Mouse (Mus musculus) cortical plate, adult 2 months (tissue): ENCODE measurements at regions not wholly inside any gene's neighbourhood (a gene's known extent, or its start where the extent isn't known, plus 50 kb on each side); places are given as distances from the start of the nearest gene placed in this dataset.
A peak's percentile ranks its signal among the peaks of the same experiment; 100 is the strongest.

Experiments
- H3K27ac ChIP-seq: fragments of 200-500 bp; 2 replicates; pipeline ENCODE4 v1.5.1; 2012; ENCODE audit warnings: low read length, control low read depth, inconsistent platforms; ENCODE audit not compliant: insufficient read depth
- H3K4me1 ChIP-seq: fragments of 200-500 bp; 2 replicates; pipeline ENCODE4 v1.6.1; 2011; ENCODE audit warnings: low read length; ENCODE audit not compliant: control insufficient read depth, insufficient read depth
- H3K4me3 ChIP-seq: fragments of 200-500 bp; 2 replicates; pipeline ENCODE4 v1.5.1; 2011; ENCODE audit warnings: mild to moderate bottlenecking, low read length, control low read depth; ENCODE audit not compliant: insufficient read depth
- CTCF ChIP-seq: fragments of 200-500 bp; IDR thresholded peaks from 2 replicates; pipeline ENCODE4 v1.5.1; 2011; ENCODE audit warnings: mild to moderate bottlenecking, control low read depth, low read length; ENCODE audit not compliant: insufficient read depth; ENCODE audit errors: extremely low read depth
- POLR2A ChIP-seq: fragments of 200-500 bp; IDR thresholded peaks from 2 replicates; pipeline ENCODE4 v1.6.1; 2011; ENCODE audit warnings: mild to moderate bottlenecking, low read length, control low read depth; ENCODE audit not compliant: insufficient read depth; ENCODE audit errors: extremely low read depth

DNA sequence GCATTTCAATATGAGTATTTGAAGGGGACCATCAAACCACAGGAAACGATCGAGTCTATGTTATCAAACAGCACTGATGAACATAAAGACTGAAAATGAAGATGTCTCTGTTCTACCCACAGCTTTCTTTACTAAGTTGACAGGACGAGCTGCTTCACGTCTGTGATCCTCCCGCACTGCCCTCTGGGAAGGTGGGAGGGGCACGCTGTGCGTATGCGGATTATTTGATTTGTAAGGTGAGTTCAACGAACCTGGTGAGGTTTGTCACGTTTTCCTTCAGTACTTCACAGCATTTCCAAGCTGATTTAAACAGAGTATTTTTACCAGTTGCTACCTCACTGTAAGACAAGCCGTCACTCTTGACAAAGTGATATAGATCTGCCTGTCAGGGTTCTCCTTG lies 75.9 kb upstream of the Dusp10 start:
- Histone ChIP-seq H3K27ac (no peak overlapping the region), H3K4me3 (no peak overlapping the region)
- TF ChIP-seq CTCF (no peak), POLR2A (no peak)

DNA sequence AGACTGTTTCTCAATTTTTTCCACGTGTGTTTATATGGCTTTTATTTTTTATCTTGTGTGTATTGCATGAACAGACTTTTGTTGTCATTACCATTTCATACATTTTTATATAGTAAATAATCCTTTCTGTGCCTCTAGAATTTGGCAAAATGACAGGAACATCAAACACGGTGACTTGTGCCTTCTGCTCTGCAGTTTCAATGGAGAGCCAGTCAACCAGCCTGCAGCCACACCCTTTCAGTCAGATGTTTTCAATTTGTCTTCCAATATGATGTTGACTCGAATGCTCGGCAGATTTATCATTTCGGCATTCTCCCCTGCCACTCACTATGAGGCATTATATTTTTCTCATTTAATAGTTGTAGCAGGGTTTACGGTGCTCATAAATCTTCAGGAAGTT lies 74.7 kb upstream of the Dusp10 start:
- H3K4me3 ChIP-seq: no peak overlapping the region
- H3K27ac ChIP-seq: no peak overlapping the region
- TF ChIP-seq POLR2A: no peak
- TF ChIP-seq CTCF: no peak
- H3K4me1 ChIP-seq: no peaks in the 10 kb centered on the region

More for the DNA sequence above, 75.9 kb upstream of the Dusp10 start:
- no peaks in the 10 kb centered on the region for H3K4me1 ChIP-seq

DNA sequence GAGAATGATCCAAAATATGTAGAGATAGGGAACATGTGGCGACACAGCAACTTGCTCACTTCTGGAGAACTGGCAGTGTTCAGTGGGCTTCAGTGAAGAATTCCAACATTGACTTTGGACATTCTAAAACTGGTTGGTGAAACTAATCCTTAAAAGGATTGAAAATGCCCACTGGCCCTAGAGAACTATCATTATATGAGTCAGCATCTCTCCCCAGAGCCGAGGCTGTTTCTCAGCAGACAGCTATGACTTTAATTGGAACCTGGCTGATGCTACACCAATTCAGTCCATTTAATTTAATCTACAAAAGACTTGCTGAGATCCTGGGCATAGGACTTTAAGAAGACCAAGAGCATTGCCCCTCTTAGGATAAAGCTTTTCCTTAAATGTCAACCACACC lies 72.4 kb upstream of the Dusp10 start:
- TF ChIP-seq CTCF (no peak), POLR2A (no peak)
- H3K4me3 ChIP-seq: no peak overlapping the region
- no peak overlapping the region for H3K27ac ChIP-seq

DNA sequence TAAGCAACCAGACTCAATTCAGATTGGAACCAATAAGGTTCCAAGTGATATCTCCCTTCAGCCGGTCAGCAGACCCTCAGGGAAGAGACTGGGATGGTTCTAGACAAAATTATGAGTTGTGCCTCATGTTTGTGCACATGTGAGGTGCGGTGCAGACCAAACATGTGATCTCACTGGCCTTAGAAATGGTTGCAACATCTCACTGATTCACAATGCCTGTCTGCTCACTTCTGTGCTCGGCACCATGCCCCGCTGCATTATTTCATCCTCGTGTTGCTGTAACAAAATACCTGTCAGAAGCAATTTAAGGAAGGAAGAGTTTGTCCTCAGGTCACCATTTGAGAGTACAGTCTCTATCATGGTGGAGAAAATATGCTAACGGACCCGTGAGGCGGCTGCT lies 66.9 kb upstream of the Dusp10 start:
- TF ChIP-seq POLR2A: no peak
- no peak for TF ChIP-seq CTCF
- Histone ChIP-seq H3K27ac (no peak overlapping the region), H3K4me3 (no peak overlapping the region), H3K4me1 (no peaks in the 10 kb centered on the region)

More for the DNA sequence above, 72.4 kb upstream of the Dusp10 start:
- no peaks in the 10 kb centered on the region for H3K4me1 ChIP-seq

DNA sequence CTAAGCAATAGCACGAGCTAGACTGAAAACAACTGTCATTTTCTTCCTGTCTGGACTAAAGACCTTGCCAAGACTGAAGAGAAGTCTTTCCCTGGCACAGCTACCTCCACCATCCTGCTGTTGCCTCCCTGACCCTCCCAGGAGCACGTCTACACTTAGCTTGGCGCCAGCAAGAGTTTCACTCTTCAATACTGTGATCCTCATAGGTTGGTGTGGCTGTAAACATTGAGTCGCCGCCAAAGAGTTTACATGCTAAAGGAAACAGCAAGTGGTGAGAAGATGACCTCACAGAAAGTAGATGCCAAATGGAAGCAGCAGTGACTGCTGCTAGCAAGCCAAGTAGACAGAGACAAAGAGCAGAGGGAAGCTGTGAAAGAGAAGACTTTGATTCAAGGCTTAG lies 66.0 kb upstream of the Dusp10 start:
- no peak overlapping the region for H3K27ac ChIP-seq
- H3K4me1 ChIP-seq: no peaks in the 10 kb centered on the region
- H3K4me3 ChIP-seq: no peak overlapping the region
- TF ChIP-seq POLR2A (no peak), CTCF (no peak)

DNA sequence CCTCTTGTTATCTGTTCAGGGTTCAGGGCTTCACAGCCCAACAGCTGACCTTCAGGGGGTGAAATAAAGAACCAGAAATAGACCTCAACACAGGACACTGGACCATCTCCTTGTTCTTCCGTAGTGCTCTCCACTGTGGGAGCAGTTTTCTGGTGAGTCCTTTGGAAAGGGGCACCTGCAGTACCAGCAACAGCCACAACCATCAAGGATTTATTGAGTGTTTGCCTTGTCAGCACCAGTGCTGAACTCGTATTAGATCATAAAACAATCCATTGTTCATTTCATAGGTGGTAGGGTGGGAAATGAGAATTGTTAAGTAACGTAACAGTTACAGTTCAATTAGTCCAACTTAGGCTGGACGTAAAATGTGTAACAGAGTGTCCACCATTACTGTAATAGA lies 63.9 kb upstream of the Dusp10 start:
- no peak overlapping the region for H3K27ac ChIP-seq
- H3K4me3 ChIP-seq: no peak overlapping the region
- 0 out of 2 replicates have a peak, but pooled peaks have one; percentile 3 for TF ChIP-seq CTCF
- TF ChIP-seq POLR2A: no peak
- H3K4me1 ChIP-seq: no peaks in the 10 kb centered on the region

DNA sequence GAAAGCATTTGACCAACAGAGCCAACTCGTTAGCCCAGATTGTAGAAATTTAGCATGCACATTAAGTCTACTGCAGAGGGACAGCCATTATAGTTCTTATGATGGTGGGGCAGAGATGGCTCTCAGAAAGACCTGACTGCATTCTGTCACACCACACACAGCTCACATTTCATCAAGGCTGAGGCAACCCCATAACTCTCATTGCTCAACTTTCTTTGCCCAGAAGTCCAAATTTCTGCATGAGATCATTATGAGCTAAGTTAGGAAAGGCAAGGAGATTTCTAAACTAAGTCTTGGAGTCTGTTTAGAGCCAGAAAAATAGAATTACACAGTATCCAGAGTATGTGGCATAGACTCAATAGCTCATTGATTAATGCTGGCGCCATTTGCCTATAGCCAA lies 59.0 kb upstream of the Dusp10 start:
- H3K4me3 ChIP-seq: no peak overlapping the region
- TF ChIP-seq POLR2A: no peak
- TF ChIP-seq CTCF: no peak
- H3K4me1 ChIP-seq: no peaks in the 10 kb centered on the region
- no peak overlapping the region for H3K27ac ChIP-seq

DNA sequence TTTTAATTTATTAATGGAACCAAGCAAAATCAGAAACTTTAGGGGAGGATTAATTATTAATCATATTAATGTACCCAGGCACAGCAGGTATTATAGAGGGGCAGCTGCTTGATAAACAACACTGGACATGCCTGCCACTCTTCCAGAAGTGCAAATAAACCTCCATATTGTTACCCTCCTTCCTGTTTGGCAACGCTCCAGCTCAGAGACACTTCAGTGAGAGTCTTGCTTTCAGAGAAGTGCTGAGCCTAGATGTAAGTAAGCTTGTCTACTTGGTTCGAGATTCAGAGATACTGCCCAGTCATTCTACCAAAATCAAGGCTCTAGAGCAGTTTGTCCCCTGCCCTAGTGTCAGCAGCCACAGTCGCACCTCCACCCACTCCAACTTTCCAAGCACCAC lies 56.7 kb upstream of the Dusp10 start:
- Histone ChIP-seq H3K27ac (no peak overlapping the region), H3K4me1 (no peaks in the 10 kb centered on the region), H3K4me3 (no peak overlapping the region)
- TF ChIP-seq CTCF: no peak
- no peak for TF ChIP-seq POLR2A

DNA sequence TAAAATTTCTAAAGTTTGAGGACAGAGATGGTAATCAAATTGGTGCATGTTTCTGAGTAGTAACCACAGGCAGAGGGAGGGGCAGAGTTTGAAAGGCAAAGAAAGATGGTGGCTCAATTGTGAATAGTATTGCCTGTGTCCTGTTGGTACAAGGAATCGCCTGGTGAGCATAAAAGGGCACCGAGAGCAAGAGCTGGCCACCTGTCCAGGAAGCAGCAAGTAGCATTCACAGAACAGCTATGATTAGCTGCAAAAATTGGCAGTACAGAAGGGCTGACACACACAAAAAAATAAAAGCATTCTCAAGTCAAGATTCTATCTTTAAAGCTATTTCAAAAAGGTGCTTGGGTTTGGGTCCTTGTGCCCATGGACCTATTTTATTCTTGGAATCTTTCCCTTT lies 51.7 kb upstream of the Dusp10 start:
- Histone ChIP-seq H3K4me3 (no peak overlapping the region), H3K27ac (no peak overlapping the region), H3K4me1 (no peaks in the 10 kb centered on the region)
- TF ChIP-seq CTCF (no peak), POLR2A (no peak)

DNA sequence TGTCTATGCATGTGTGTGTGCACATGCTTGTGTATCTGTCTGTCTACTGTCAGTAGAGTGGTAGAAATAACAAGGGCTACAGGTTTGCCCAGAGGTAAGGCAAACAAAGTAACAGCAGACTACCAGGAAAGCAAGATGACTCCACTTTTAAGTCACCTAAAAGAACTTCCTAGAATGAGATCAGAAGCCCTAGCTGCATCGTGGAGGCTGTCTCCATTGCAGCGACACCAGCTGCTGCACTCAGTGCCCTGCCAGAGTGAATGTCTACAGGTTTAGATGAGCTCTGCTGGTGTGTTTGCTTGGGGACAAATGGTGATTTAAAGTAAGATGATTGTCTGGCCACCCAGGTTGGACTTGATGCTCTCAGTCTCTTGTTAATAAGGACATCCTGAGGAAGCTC lies 50.6 kb upstream of the Dusp10 start:
- no peak overlapping the region for H3K4me3 ChIP-seq
- no peak overlapping the region for H3K27ac ChIP-seq
- H3K4me1 ChIP-seq: no peaks in the 10 kb centered on the region
- TF ChIP-seq CTCF: no peak
- no peak for TF ChIP-seq POLR2A

DNA sequence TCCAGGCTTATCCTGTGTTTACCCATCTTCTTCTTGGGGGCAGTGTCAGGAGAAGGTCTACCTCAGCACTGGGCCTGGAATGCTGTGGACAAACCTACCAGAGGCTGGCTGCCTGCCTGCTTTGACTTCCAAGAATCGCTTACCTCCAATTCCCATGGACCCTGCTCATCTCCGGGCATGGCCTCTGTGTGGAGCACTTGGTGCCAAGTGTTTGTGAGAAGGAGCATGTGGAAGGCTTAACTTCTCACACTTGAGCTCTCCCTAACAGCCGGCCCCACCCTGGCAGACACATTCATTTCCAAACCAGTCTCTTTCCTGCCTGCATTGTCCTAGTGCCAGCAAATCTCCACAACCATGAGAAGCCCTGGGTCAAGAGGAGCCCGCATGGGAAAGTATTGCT lies 49.8 kb upstream of the Dusp10 start:
- no peak overlapping the region for H3K27ac ChIP-seq
- no peaks in the 10 kb centered on the region for H3K4me1 ChIP-seq
- H3K4me3 ChIP-seq: no peak overlapping the region
- TF ChIP-seq CTCF: no peak
- TF ChIP-seq POLR2A: no peak
